In the genomic region with DNA sequence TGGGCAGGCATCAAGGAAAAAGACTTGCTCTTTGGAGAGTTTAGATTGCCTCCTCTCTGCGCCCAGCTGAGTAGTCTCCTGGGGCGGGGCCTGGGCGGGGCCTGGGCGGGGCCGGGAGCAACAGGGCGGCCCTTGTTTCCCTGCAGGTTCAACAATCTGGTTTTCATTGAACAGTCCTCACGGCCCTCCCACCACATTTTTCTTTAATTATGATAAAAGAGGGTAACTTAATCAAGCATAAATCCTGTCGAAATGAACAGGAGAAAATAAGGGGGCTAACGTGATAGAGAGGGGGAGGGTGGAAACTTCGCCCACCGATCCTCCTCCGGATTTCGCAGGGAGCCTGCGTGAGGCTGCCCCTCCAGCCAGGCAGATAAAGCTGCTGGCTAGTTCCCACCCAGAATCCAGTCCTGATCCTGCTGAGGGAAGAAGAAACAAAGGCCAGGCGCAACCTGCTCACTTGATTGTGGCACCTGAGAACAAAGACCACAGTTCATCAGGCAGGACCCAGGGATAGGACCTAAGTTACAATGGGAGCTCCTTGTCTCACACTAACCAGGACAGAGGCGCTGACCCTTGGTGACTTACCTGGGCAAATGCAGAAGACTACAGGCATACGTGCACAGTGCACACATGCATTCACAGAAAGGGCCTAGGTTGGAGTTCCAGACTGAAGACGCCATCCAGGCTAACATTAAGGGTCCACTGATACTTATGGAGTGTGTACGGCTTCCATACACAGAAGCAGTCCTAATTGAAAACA, we compare ENCODE assay signal across 8 mouse cellular contexts.
DNase-seq lines count a peak whose midpoint lies in the region; ATAC-seq and TF ChIP-seq lines count a peak whose summit lies in the region.

No protein-coding gene starts in this region.

- peak overlapping the region; percentile 60 for H3K27ac ChIP-seq in kidney, embryonic 16.5 days (ENCODE audit: low read length)
- H3K27ac ChIP-seq in kidney, adult 2 months (ENCODE audit: insufficient read depth, low read depth, low read length): no peak overlapping the region
- no peak overlapping the region; the same call in 1 of the 2 replicates for H3K27ac ChIP-seq in intestine, postnatal 0 days (ENCODE audit: low read depth, low read length)
- H3K27ac ChIP-seq in neural tube, embryonic 15.5 days (replicated peaks): no peak overlapping the region

- no peak for DNase-seq in kidney, adult 2 months
- peak; percentile 86 for DNase-seq in embryo, embryonic 9.5 days (ENCODE audit: extremely low spot score)
- DNase-seq in gastrocnemius, postnatal 36 days: no peak
- DNase-seq in urinary bladder, postnatal 10 days (ENCODE audit: low spot score): no peak
- DNase-seq in urinary bladder, postnatal 25 days (ENCODE audit: low spot score): no peak

- intact Hi-C loops in gastrocnemius, postnatal 36 days (cut with DNase I): no loop called here

- H3K27me3 ChIP-seq in kidney, embryonic 16.5 days (ENCODE audit: insufficient read depth, low read length): no peaks in the 10 kb centered on the region
- no peaks in the 10 kb centered on the region for H3K27me3 ChIP-seq in kidney, adult 2 months (replicated peaks; ENCODE audit: control insufficient read depth, insufficient read depth, low read length)
- no peaks in the 10 kb centered on the region for H3K27me3 ChIP-seq in intestine, postnatal 0 days (replicated peaks; ENCODE audit: control insufficient read depth, insufficient read depth, low read length)
- H3K27me3 ChIP-seq in neural tube, embryonic 15.5 days (replicated peaks): no peaks in the 10 kb centered on the region

- no peak for TF ChIP-seq CTCF in kidney, adult 2 months (conservative IDR thresholded peaks at IDR 0.05; ENCODE audit: insufficient read depth, insufficient read length, low read depth, low read length)
- peak; percentile 29; the same call in 1 of the 2 replicates for TF ChIP-seq CTCF in intestine, postnatal 0 days (IDR thresholded peaks at IDR 0.05; ENCODE audit: low read depth)

- H3K4me2 ChIP-seq in kidney, embryonic 16.5 days (replicated peaks; ENCODE audit: low read depth, low read length): peak overlapping the region; percentile 51
- peak overlapping the region; percentile 54 for H3K4me2 ChIP-seq in intestine, postnatal 0 days (replicated peaks; ENCODE audit: low read depth)
- peak overlapping the region; percentile 39 for H3K4me2 ChIP-seq in neural tube, embryonic 15.5 days

- no peak for TF ChIP-seq POLR2A in kidney, adult 2 months (IDR thresholded peaks at IDR 0.05; ENCODE audit: low read depth, low read length)

- peak; percentile 84 for ATAC-seq in kidney, embryonic 16.5 days (ENCODE audit: low FRiP score, low TSS enrichment)
- peak; percentile 54 for ATAC-seq in intestine, postnatal 0 days
- ATAC-seq in neural tube, embryonic 15.5 days (ENCODE audit: low FRiP score): peak; percentile 73

- H3K4me3 ChIP-seq in kidney, embryonic 16.5 days (ENCODE audit: low read length): peak overlapping the region; percentile 31
- H3K4me3 ChIP-seq in kidney, adult 2 months (ENCODE audit: insufficient read depth, low read depth, low read length): no peak overlapping the region
- H3K4me3 ChIP-seq in intestine, postnatal 0 days (ENCODE audit: low read depth, low read length): no peak overlapping the region
- peak overlapping the region; percentile 11; the same call in 1 of the 2 replicates for H3K4me3 ChIP-seq in neural tube, embryonic 15.5 days (replicated peaks)

- no peaks in the 10 kb centered on the region for H3K36me3 ChIP-seq in kidney, embryonic 16.5 days (ENCODE audit: insufficient read depth, low read length)
- H3K36me3 ChIP-seq in kidney, adult 2 months (ENCODE audit: control insufficient read depth, insufficient read depth, low read length): no peaks in the 10 kb centered on the region
- H3K36me3 ChIP-seq in intestine, postnatal 0 days (ENCODE audit: control insufficient read depth, insufficient read depth): no peaks in the 10 kb centered on the region
- H3K36me3 ChIP-seq in neural tube, embryonic 15.5 days: no peaks in the 10 kb centered on the region

- WGBS in kidney, embryonic 16.5 days: 14% methylated on average over 19 of the region's 19 CpGs
- WGBS in kidney, adult 2 months: 23% methylated on average over 19 of the region's 19 CpGs
- 28% methylated on average over 17 of the region's 19 CpGs for WGBS in intestine, postnatal 0 days
- WGBS in neural tube, embryonic 15.5 days: 16% methylated on average over 19 of the region's 19 CpGs

- H3K9me3 ChIP-seq in kidney, embryonic 16.5 days (ENCODE audit: low read length): no peaks in the 10 kb centered on the region
- H3K9me3 ChIP-seq in intestine, postnatal 0 days (ENCODE audit: control insufficient read depth): no peaks in the 10 kb centered on the region
- no peaks in the 10 kb centered on the region for H3K9me3 ChIP-seq in neural tube, embryonic 15.5 days (replicated peaks)

- peak overlapping the region; percentile 24; the same call in 1 of the 2 replicates for H3K9ac ChIP-seq in kidney, embryonic 16.5 days (replicated peaks; ENCODE audit: low read length)
- no peak overlapping the region for H3K9ac ChIP-seq in intestine, postnatal 0 days (ENCODE audit: low read depth, low read length)
- H3K9ac ChIP-seq in neural tube, embryonic 15.5 days (replicated peaks): no peak overlapping the region

- peaks cover 24% of the 10 kb centered on the region for H3K4me1 ChIP-seq in kidney, embryonic 16.5 days (ENCODE audit: insufficient read depth, low read length)
- no peaks in the 10 kb centered on the region for H3K4me1 ChIP-seq in kidney, adult 2 months (ENCODE audit: control insufficient read depth, insufficient read depth, low read length)
- H3K4me1 ChIP-seq in intestine, postnatal 0 days (replicated peaks; ENCODE audit: control insufficient read depth, insufficient read depth, low read length): peaks cover 5% of the 10 kb centered on the region; the same call in 1 of the 2 replicates
- H3K4me1 ChIP-seq in neural tube, embryonic 15.5 days: peaks cover 15% of the 10 kb centered on the region

Comparison
In these comparisons a context has a peak if more than half of its experiments do, and no peak if none do; other contexts are left out.
1. H3K4me3 ChIP-seq: peak in kidney, embryonic 16.5 days (single experiment) and neural tube, embryonic 15.5 days (single experiment); none in kidney, adult 2 months (single experiment) and intestine, postnatal 0 days (single experiment).
2. Peak in every context shown above with its lines, with median percentiles within 50 percentile points of each other: ATAC-seq and H3K4me2 ChIP-seq.